ENCODE assay signal across 10 mouse cellular contexts in genomic region chr9:69472724-69473123, GRCm38 (mm10). TPM values are rescaled to one million over a fixed set of nuclear protein-coding genes. Genes with fewer than 3 reads are reported as not detected.
DNase-seq lines count a peak whose midpoint lies in the region; ATAC-seq and TF ChIP-seq lines count a peak whose summit lies in the region.
"Had no signal": no experiment of that assay in that cellular context is flagged by ENCODE, and none has a peak within 500 bp of the region (broad histone marks: within the 10 kb centered on the region; RNA-seq: fewer than 3 reads in every experiment).

No protein-coding gene starts in this region.

- WGBS in hindbrain, postnatal 0 days, result 41% methylated on average over 6 of the region's 6 CpGs
- 92% methylated on average over 6 of the region's 6 CpGs for WGBS in hindbrain, embryonic 10.5 days
- WGBS in intestine, embryonic 16.5 days, result 39% methylated on average over 6 of the region's 6 CpGs

- no peaks in the 10 kb centered on the region for H3K27me3 ChIP-seq in hindbrain, postnatal 0 days (ENCODE audit: insufficient read depth, low read length)
- H3K27me3 ChIP-seq in hindbrain, embryonic 10.5 days (ENCODE audit: insufficient read depth, poor library complexity, severe bottlenecking), result peaks cover 11% of the 10 kb centered on the region
- no peaks in the 10 kb centered on the region for H3K27me3 ChIP-seq in intestine, embryonic 16.5 days (replicated peaks; ENCODE audit: control insufficient read depth, insufficient read depth, low read length)
- H3K27me3 ChIP-seq: CH12.LX; neural tube, embryonic 12.5 days had no signal

- peak; percentile 63 for DNase-seq in hindbrain, postnatal 0 days (ENCODE audit: low spot score)
- DNase-seq in hindbrain, embryonic 10.5 days (ENCODE audit: low spot score), result no peak
- DNase-seq in gastrocnemius, adult 18-20 months (ENCODE audit: low spot score), result peak; percentile 84
- peak; percentile 83 for DNase-seq in lung, postnatal 14 days
- no peak for DNase-seq in thymus, postnatal 0 days (ENCODE audit: low spot score)
- DNase-seq in frontal cortex, postnatal 14 days (ENCODE audit: low spot score in 2 of 2), result no peak
- DNase-seq in layer of hippocampus, adult 9-10 months (ENCODE audit: low spot score), result no peak

- H3K4me3 ChIP-seq in hindbrain, postnatal 0 days (ENCODE audit: low read length), result no peak overlapping the region
- no peak overlapping the region for H3K4me3 ChIP-seq in hindbrain, embryonic 10.5 days
- no peak overlapping the region for H3K4me3 ChIP-seq in intestine, embryonic 16.5 days (ENCODE audit: low read length)
- H3K4me3 ChIP-seq: neural tube, embryonic 12.5 days had no signal

- TF ChIP-seq CTCF in hindbrain, postnatal 0 days (IDR thresholded peaks at IDR 0.05; ENCODE audit: low read depth), result no peak

- H3K9ac ChIP-seq in hindbrain, postnatal 0 days (replicated peaks; ENCODE audit: low read length), result no peak overlapping the region
- H3K9ac ChIP-seq in intestine, embryonic 16.5 days (ENCODE audit: low read depth, low read length), result no peak overlapping the region
- H3K9ac ChIP-seq: neural tube, embryonic 12.5 days had no signal

- H3K4me1 ChIP-seq in hindbrain, postnatal 0 days (ENCODE audit: insufficient read depth, low read length), result peaks cover 16% of the 10 kb centered on the region; the same call in 1 of the 2 replicates
- peaks cover 35% of the 10 kb centered on the region for H3K4me1 ChIP-seq in hindbrain, embryonic 10.5 days (replicated peaks)
- peaks cover 57% of the 10 kb centered on the region for H3K4me1 ChIP-seq in intestine, embryonic 16.5 days (ENCODE audit: control insufficient read depth, insufficient read depth, low read length)

- no peaks in the 10 kb centered on the region for H3K9me3 ChIP-seq in hindbrain, postnatal 0 days (ENCODE audit: low read length)
- H3K9me3 ChIP-seq in hindbrain, embryonic 10.5 days, result no peaks in the 10 kb centered on the region
- no peaks in the 10 kb centered on the region for H3K9me3 ChIP-seq in intestine, embryonic 16.5 days (ENCODE audit: control insufficient read depth, low read length)
- H3K9me3 ChIP-seq: neural tube, embryonic 12.5 days had no signal

- no peak overlapping the region for H3K27ac ChIP-seq in hindbrain, postnatal 0 days
- H3K27ac ChIP-seq in hindbrain, embryonic 10.5 days, result no peak overlapping the region
- peak overlapping the region; percentile 69 for H3K27ac ChIP-seq in intestine, embryonic 16.5 days (ENCODE audit: low read length)
- H3K27ac ChIP-seq: neural tube, embryonic 12.5 days had no signal

- H3K36me3 ChIP-seq in hindbrain, postnatal 0 days (ENCODE audit: insufficient read depth, low read length), result no peaks in the 10 kb centered on the region
- no peaks in the 10 kb centered on the region for H3K36me3 ChIP-seq in hindbrain, embryonic 10.5 days
- 0 out of 2 replicates have a peak, but pooled peaks cover 10% of the 10 kb centered on the region for H3K36me3 ChIP-seq in intestine, embryonic 16.5 days (ENCODE audit: control insufficient read depth, insufficient read depth, low read length)
- H3K36me3 ChIP-seq: neural tube, embryonic 12.5 days had no signal

- no peak for ATAC-seq in hindbrain, postnatal 0 days
- ATAC-seq in intestine, embryonic 16.5 days, result peak; percentile 39

- H3K4me2 ChIP-seq in hindbrain, postnatal 0 days (ENCODE audit: low read depth, low read length), result no peak overlapping the region
- H3K4me2 ChIP-seq in intestine, embryonic 16.5 days (ENCODE audit: low read depth, low read length), result no peak overlapping the region
- H3K4me2 ChIP-seq: neural tube, embryonic 12.5 days had no signal

RNA-seq across cellular contexts. Expression of gene Anxa2, which starts 19.3 kb away (rescaled TPM):
- 69.6 and 73.4 TPM in 2 replicates for total RNA-seq in hindbrain, postnatal 0 days (2014; rRNA removed)
- 107 and 108 TPM in 2 replicates for polyA plus RNA-seq in hindbrain, postnatal 0 days (2015; fragmentation: Nextera tagmentation; extraction: Ambion mirVana)
- polyA plus RNA-seq in hindbrain, embryonic 10.5 days (2016; fragmentation: Nextera tagmentation; extraction: Ambion mirVana), result 146 and 230 TPM in 2 replicates
- 10 to 100 TPM; 29.4 to 53.6 TPM for total RNA-seq in gastrocnemius, adult 18-20 months (2021)
- polyA plus RNA-seq in intestine, embryonic 16.5 days (2015; fragmentation: Nextera tagmentation; extraction: Ambion mirVana), result 599 and 614 TPM in 2 replicates
- 713 and 718 TPM in 2 replicates for polyA plus RNA-seq in thymus, postnatal 0 days (2015; fragmentation: Nextera tagmentation; extraction: Ambion mirVana)

Comparison
In these comparisons a context has a peak if more than half of its experiments do, and no peak if none do; other contexts are left out.
1. DNase-seq: peak in hindbrain, postnatal 0 days (single experiment), gastrocnemius, adult 18-20 months (single experiment) and lung, postnatal 14 days (single experiment); none in hindbrain, embryonic 10.5 days (single experiment), thymus, postnatal 0 days (single experiment), frontal cortex, postnatal 14 days (0 of 2) and layer of hippocampus, adult 9-10 months (single experiment).